Mouse (Mus musculus) lung, adult 2 months (tissue): ENCODE results near the gene Hemk1.

Source experiments
- CTCF ChIP-seq: fragments of 200-500 bp; IDR thresholded peaks from 2 replicates; pipeline ENCODE4 v1.5.1; 2011; ENCODE audit warnings: mild to moderate bottlenecking, low read length, control low read depth; ENCODE audit not compliant: insufficient read depth
- POLR2A ChIP-seq: fragments of 200-500 bp; IDR thresholded peaks from 2 replicates; pipeline ENCODE4 v1.6.1; 2011; ENCODE audit warnings: low read depth, mild to moderate bottlenecking, control low read depth, low read length, borderline replicate concordance; ENCODE audit errors: extremely low read depth

DNA sequence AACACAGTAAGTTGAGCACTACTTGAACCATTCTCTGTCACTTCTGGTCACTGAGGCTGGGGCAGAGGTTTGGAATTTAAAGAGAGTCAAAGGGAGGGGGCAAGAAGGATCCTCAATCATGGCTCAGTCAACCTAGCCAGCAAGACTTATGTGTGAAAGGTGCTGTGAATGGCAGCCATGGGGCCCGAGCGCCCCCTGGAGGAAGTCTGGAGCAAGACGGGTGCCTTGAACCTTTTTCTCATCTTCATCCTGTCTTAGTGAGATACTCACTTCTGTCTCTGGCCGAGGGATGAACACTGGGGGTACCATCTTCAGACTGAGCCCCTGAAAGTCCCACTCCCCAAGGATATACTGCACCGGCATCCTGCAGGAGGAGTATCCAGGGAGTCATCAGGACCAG lies 2.2 kb downstream of the Hemk1 start:
- TF ChIP-seq CTCF (peak; percentile 93), POLR2A (no peak)
